Mouse (Mus musculus): ENCODE data around the gene Meiob. TPM values are rescaled to one million over a fixed set of nuclear protein-coding genes. Genes with fewer than 3 reads are reported as not detected.

The Meiob gene
- total RNA-seq, 2 experiments from 2014 or later = not detected

DNA sequence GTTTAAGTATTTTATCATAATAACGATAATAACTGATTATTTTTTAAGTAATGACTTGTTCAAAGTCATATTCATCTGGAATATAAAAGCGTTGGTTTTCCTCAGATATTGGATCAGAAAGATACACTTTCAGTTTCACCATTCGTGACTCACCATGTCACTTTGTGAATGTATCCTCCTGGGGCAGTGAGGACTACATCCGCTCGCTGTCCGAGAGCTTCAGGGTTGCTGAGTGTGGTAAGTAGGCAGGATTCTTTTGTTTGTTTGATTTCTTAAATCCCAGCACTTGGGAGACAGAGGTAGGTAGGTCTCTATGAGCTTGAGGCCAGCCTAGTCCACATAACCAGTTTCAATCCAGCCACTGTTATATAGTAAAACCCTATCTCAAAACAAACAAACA is 14.1 kb downstream of the Meiob start:
- no peak for ATAC-seq (replicated peaks; ENCODE audit: low FRiP score, poor library complexity, severe bottlenecking)

DNA sequence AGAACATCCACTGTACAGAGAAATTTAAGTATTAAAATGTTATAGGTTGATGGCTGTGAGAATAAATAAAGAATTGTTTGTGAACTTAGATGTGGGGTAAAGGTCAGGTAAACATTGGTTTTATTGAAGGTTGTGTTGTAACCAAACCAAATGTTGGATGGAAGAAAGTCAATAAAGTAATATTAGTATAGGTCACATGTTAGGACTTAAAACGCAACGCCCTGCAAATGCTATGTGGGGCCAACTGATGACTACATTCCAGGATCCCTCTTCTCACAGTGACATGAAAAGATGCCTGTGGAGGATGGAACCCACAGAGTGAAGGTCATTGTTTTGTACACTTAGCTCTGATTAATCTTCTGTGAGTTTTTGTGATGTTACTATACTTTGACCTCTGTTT is 15.4 kb downstream of the Meiob start:
- ATAC-seq (replicated peaks; ENCODE audit: low FRiP score, poor library complexity, severe bottlenecking) = no peak

DNA sequence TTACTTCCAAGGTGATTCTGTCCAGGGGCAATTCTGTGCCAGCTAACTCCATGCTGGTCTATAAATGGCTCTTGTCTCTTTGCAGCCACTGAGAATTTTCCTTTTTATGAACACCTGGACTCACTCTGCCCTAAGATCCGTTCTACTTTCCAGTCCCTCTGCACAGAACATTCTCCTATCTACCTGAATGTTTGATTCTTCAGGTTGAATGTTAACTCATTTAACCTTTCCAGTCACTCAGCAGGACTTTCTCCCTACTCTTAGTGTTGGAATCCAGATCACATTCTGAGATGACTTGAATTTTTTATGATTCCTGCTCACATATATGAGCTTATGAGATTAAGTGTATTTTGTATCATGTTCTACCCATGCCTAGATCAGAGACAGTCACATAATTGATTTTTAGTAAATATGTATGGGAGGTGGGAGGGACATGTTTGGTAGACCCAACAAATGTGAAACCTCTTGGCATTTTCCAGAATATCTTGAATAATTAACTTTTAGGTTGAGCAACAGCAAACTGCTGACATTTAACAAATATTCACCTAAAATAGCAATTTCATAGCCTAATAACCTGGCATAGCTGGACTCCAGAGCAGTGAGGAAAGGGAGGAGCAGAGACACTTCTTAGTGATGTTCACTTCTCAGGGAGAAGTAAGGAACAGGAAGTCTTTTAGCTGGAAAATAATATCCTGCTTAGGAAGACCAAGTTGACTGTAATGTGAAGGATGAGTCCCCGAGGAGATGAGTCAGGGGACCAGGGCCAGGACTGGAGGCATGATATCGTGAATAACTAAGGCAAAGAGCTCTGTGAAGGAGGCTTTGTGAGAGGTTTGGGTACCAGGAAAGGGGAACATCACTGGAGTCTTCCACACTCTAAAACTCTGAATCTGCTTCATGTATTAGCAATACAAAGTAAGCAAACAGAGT is 17.5 kb downstream of the Meiob start:
- ATAC-seq (replicated peaks; ENCODE audit: low FRiP score, poor library complexity, severe bottlenecking) = no peak

DNA sequence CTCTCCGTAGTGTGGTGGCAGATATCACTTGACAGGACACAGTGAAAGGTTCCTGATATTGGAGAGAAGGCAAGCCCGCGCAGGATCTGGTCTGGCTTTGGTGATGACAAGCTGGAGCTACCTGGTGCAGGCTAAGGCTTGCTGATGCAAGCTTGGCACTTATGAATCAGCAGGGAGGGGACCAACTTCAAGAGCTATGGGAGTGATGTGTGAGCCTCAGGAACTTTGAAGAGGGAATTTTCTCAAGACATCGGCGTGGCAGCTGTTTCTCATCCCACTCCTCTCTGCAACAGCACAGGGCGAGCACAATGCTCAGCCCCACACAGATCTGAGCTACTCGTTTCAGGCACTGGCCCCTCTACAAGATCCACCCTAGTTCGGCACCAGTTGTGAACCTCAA is 35.8 kb downstream of the Meiob start, which contains the start of gene Hagh:
Hagh (plus strand) TSS at position 302 of the 400 bp plus-strand sequence.
- no peak for ATAC-seq (replicated peaks; ENCODE audit: low FRiP score, poor library complexity, severe bottlenecking)

DNA sequence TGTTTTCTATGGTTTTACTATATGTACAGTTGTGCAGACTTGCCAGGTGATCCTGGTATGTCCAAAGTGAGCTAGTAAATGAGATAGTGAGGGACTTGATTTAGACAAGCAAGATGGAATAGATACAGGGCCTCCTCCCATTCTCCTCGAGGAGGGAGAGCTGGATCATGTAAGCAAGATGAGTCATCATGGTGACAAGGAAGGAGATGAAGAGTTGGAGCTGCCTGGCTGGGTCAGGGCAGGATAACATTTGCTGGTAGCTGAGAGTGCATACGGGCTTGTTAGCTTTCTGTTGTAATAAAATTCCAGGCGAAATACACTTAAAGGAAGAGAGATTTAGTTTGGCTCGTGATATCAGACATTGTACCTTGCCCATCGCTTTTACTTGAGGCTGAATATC is 36.3 kb downstream of the Meiob start:
- no peak for ATAC-seq (replicated peaks; ENCODE audit: low FRiP score, poor library complexity, severe bottlenecking)

DNA sequence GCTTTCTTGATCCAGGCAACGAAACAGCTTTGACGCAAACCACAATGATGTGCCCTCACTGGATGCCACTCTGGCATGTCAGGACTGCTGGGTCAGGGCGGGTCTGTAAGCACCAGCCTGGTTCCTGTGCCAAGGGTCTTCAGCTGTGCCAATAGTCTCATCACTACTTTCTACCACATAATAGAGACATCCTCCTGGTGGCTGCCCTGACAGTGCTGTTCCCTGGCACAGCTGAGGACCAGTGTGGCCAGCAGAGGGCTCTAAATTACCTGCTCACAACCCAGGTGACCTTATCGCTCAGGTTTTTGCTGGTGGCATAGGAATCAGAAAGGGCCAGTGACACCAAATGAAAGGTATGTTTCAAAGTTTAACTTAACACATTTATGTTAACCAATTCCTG is 37.0 kb downstream of the Meiob start:
- ATAC-seq (replicated peaks; ENCODE audit: low FRiP score, poor library complexity, severe bottlenecking) = peak; percentile 85

DNA sequence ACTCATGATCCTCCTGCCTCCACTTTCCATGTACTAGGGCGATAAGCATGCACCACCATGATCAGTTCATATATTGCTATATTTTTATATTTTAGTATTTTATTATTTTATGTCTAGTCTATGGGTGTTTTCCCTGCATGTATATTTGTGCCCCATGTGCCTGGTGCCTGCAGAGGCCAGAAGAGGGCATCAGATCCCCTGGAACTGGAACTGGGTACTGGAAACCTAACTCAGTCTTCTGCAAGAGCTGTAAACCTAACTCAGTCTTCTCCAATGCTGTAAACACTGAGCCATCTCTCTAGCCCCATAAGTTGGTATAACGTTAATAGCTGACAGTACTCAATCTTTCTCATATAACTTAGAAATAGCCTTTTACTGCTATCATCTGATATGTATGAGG is 38.5 kb downstream of the Meiob start:
- ATAC-seq (replicated peaks; ENCODE audit: low FRiP score, poor library complexity, severe bottlenecking) = peak; percentile 79

DNA sequence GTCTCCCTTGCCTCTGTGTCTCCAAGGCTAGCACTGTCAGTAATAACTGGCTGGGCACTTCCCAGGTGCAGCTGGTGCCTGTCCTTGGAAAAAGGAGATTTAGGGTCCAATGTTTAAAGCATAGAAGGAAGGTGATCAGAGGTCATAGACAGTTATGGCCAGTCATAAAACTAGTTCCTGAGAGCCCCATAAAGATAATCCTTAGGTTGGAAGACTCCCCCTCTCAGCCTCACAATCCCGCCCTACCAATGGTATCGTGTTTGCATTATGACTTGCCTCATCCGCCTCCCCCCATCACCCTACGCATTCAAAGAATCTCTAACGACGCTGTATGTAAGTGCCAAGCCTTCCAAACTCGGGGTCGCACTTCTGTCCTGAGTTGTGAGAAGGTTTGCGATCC is 40.4 kb downstream of the Meiob start:
- ATAC-seq (replicated peaks; ENCODE audit: low FRiP score, poor library complexity, severe bottlenecking) = no peak

DNA sequence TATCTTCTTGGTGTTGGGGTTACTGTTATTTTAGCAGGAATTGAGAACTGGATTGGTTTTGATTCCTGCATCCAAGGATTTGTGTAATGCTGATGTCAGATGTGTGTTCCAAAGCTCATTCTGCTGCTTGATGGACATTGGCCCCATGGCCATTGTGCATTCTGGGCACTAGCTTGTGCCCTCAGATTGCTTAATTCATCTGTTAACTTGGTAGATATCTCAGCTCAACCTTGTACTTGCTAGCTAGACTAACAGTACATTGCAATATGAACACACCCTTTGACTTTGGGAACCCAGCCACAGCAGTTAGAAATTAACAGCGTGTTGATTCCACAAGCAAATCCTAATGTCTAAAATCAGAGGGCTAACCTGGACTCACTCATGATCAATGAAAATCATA is 43.3 kb downstream of the Meiob start:
- ATAC-seq (replicated peaks; ENCODE audit: low FRiP score, poor library complexity, severe bottlenecking) = no peak

DNA sequence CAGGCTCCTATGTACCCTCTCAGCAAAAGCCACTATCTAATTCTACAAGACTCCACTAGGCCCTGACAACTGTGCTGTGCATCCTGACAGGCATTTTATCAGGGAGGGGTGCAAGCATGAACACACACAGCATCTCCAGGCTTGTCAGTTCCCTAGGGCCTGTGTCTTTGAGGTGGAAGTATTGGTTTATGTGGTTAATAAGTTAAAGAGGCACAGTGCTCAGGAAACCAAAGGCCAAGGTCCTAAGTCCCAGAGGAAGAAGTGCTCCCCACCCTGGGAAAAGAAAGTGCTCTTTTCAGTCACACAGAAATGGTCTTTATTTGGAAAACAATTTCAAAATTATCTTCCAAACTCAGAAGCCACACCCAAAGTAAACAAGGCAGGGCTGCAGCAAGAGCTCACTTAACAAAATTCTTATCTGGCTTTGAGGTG is 44.5 kb downstream of the Meiob start:
- peak; percentile 36 for ATAC-seq (replicated peaks; ENCODE audit: low FRiP score, poor library complexity, severe bottlenecking)

DNA sequence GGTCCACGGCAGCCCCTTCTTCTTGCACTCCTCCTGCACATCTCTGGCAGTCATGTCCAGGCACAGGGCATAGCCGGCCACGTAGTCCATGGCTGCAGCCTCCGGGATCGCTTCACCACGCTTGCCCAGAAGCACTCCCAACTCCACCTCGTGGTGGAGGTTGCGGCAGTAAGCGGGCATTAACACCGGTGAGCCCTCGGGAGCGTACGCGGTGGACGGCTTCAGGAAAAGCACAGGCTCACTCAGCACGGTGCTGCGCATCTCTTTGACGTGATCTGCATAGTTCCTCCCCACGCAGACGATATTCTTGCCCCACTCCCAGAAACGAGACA is 45.6 kb downstream of the Meiob start:
- ATAC-seq (replicated peaks; ENCODE audit: low FRiP score, poor library complexity, severe bottlenecking) = peak; percentile 52

DNA sequence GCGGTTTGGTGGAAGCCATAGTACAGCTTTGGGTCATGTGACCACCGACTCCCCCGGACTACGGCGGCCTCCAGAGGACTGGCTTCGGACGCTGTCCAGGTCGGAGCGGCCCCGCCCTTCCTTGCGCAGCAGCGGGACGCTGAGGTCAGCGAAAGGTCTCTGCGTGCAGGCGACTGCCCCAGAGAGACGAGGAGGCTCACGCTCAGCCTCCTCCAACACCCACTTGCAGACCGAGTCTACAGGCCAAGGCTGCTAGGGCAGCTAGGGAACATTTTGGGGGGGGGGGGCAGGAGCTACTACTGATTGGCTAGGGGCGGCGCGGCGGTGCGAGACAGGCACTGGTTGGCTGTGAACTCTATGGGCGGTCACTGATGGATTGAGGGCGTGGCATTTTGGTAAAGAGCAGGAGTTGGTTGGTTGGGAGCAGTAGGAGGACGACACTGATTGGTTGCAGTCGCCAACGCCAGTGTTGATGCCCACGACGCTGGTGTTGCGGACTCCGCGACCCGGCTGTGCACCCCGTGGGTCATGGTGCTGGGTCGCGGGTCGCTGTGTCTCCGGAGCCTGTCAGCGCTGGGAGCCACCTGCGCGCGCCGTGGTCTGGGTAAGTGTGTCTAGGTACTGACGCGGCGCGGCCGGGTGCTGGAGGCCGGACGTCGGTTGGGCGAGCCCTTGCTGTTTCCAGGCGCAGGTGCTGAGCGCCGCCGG is 46.1 kb downstream of the Meiob start, which contains the start of gene Fahd1:
Fahd1 (minus strand) TSS at position 300 of the 708 bp plus-strand sequence.
- ATAC-seq (replicated peaks; ENCODE audit: low FRiP score, poor library complexity, severe bottlenecking) = peak; percentile 85

DNA sequence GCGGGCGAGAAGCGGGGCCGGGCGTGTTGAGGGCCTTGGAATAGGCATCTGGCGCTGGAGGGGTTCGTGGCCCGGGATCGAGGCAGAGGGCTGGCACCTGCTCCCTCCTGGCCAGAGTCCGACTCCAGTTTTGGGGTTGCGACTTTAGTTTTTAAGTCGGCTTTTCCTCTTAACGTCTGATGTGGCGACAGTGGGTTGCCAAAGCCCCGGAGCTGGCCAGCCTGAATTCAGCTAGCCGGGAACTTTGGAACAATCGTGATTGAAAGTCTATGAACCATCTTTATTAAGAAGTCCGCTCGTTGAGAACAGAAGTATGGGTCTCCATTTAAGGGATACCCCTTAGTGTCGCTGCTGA is 46.7 kb downstream of the Meiob start:
- no peak for ATAC-seq (replicated peaks; ENCODE audit: low FRiP score, poor library complexity, severe bottlenecking)

DNA sequence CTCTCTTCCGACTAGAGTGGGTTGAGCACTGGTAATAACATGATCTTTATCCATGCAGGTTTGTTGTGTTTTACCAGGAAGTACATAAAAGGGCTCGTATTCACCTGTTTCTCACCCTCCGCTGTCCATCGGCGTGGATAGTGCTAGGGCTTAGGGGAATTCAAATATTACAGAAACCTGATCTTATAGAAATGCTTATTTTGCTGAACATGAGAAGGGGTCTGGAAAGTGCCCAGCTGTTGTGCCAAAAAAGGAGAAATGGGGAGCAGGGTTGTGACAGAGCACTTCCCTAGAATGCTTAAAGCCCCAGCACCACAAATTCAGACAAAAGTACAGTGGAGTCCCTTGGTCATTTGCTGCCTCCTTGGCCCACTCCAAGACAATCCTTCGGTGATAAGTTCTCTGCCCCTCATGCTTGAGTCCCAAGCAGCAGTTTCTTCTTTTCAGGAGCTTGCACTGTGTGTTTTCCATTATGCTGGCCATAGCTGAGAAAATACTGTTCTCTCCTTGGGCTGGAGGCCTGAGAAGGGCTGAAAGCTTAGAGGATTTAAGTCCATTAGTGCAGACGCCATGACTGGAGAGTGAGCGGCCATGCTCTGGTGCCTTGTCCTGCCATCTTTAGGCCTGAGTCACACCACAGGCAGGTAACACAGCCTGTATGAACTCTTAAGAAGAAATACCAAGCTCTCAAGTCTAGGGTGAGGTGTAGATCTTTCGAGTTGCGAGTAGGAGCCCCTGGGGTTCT is 47.5 kb downstream of the Meiob start:
- ATAC-seq (replicated peaks; ENCODE audit: low FRiP score, poor library complexity, severe bottlenecking) = no peak

DNA sequence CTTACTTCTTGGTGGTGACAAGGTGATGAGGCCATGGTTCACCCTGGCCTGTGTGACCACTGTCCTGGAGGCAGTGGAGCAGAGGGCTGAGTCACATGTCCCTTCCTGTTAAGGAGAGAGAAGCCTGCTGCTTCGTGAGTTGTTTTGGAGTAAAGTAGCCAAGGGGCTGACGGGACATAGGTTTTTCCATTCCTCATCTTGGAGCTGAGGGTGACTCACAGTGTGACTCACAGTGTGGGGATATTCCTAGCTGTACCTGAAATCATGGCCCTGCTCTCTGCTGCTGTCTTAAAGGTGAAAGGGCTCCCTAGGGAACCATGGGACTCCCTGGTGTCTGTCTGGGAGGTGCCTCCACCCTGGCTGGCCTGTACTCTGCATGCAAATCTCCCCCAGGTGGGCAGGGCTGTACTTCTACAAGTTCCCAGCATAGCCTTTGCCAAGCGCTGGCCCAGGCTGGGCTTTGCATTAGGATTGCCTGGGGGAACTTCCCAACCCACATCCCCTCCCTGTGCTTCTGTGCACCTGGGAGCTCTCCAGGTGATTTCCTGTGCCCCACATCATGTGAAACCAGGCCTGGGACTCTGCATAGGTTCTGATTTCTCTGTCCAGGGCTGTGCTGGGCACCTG is 51.9 kb downstream of the Meiob start:
- no peak for ATAC-seq (replicated peaks; ENCODE audit: low FRiP score, poor library complexity, severe bottlenecking)

DNA sequence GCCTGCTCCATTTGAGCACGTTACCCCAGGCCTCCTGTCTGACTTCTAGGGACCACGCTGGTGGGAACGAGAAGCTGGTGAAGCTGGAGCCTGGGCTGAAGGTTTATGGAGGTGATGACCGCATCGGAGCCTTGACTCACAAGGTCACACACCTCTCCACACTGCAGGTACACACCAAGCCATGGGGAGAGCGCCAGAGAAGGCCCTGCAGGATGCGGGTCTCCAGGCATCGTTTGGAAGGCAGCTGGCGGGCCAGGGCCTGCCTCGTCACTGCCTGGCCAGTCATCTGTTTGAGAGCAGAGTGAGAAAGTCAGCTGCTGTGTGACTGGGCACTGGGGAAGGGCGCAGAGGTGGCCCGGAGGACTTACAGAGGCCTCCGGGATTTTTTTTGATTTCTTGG is 52.5 kb downstream of the Meiob start:
- no peak for ATAC-seq (replicated peaks; ENCODE audit: low FRiP score, poor library complexity, severe bottlenecking)

DNA sequence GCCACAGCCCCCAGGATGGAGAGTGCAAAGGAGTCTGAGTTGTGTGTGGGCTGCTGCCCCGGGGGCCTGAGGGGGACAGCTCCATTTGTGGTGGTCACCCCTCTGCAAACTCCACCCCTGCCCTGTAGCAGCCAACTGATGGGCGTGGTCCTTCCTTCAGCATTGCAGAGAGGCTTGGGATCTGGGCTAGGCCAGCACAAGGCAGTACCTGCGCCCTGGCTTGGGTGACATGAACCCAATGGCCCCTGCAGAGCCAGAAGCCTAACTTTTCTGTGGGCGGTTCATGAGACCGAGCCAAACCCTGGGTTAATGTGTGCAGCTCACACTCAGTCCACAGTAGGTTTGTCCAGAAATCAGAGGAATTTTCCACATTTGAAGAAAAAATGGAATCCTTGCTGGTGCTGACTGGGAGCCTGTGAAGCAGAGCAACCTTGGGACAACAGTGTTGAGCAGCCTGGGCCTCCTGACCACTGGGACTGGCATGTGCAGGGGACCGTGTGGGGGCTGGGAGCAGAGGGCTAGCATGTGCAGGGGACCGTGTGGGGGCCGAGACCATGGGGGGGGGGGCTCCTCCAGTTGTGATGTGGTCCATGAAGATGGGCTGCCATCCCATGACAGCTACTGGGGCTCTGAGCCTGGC is 53.9 kb downstream of the Meiob start:
- peak; percentile 45 for ATAC-seq (replicated peaks; ENCODE audit: low FRiP score, poor library complexity, severe bottlenecking)

DNA sequence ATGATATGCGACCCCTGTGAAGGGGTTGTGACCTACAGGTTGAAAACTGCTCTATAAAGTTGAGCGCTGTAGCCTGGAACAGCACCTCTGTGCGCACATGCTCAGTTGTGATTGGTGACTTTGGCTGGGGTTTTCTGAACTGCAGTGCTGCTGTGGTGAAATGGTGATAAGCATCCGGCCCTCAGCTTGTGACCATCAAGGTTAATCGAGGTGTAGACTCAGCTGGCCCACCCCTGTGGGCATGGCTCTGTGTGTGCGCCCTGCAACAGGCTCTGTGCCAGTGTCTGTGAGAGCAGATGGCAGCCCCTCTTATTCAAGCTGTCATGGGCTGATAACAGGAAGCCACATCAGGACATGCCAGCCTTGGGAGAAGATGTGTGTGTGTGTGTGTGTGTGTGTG is 54.9 kb downstream of the Meiob start:
- ATAC-seq (replicated peaks; ENCODE audit: low FRiP score, poor library complexity, severe bottlenecking) = peak; percentile 82

DNA sequence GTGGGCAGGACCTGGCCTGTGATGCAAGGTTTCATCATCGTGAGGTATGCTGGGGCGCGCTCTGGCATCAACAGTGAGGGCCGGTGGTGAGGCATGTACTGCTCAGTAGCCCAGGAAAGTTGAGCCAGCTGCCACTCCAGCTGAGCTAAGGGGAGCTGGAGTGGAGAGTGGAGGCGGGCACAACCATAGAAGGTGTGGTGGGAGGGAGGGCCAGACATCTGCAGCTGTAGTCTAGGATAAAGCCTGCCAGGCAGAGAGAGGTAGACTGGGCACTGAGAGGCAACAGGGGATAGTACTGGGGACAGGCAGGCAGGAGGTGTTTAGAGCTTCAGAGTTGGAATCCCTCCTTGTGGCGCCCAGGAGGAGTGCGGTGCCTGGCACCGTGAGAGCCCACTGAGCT is 56.0 kb downstream of the Meiob start:
- peak; percentile 74 for ATAC-seq (replicated peaks; ENCODE audit: low FRiP score, poor library complexity, severe bottlenecking)

DNA sequence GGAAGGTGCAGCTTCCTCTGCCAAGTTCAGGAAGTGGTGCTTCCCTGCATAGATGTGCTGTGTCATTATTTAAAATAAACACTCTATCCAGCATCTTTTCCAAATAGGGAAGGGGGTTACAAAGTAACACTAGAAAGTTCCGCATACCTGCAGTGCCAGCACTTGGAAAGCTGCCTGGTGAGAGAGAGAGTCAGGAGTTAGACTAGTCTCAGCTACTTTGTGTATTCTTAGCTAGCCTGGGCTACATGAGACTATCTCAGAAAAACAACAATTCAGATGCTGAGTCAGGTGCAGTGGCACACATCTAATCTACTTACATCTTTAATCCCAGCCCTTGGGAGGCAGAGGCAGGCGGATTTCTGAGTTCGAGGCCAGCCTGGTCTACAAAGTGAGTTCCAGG is 57.7 kb downstream of the Meiob start:
- ATAC-seq (replicated peaks; ENCODE audit: low FRiP score, poor library complexity, severe bottlenecking) = no peak
